Mouse (Mus musculus) brain, embryonic 14.5 days (tissue): ENCODE data around the gene Tmem43. TPM values are rescaled to one million over a fixed set of nuclear protein-coding genes. Genes with fewer than 3 reads are reported as not detected.

ENCODE experiments used
- DNase-seq: peaks from one replicate; pipeline ENCODE4 v3.0.0-alpha.2; 2011; ENCODE audit warnings: low read depth
- CTCF ChIP-seq: fragments of 200-500 bp; IDR thresholded peaks from 2 replicates; pipeline ENCODE4 v1.5.1; 2012; ENCODE audit warnings: inconsistent platforms, mild to moderate bottlenecking, moderate library complexity, borderline replicate concordance; ENCODE audit not compliant: insufficient read depth, insufficient read length; ENCODE audit errors: extremely low read depth
- POLR2A ChIP-seq: fragments of 200-500 bp; IDR thresholded peaks from 2 replicates; pipeline ENCODE4 v1.6.1; 2012; ENCODE audit warnings: mild to moderate bottlenecking, inconsistent platforms, borderline replicate concordance; ENCODE audit not compliant: poor library complexity, insufficient read depth, insufficient read length, severe bottlenecking; ENCODE audit errors: extremely low read depth
- polyA plus RNA-seq: library from polyadenylated mRNA; depleted of rRNA; stranded (reverse); fragments of >200 nt; gene quantifications from 2 replicates; pipeline ENCODE4 v1.2.3, GENCODE M21; 2012

Gene Tmem43
- polyA plus RNA-seq, 1 experiment, result 52.6 TPM

DNA sequence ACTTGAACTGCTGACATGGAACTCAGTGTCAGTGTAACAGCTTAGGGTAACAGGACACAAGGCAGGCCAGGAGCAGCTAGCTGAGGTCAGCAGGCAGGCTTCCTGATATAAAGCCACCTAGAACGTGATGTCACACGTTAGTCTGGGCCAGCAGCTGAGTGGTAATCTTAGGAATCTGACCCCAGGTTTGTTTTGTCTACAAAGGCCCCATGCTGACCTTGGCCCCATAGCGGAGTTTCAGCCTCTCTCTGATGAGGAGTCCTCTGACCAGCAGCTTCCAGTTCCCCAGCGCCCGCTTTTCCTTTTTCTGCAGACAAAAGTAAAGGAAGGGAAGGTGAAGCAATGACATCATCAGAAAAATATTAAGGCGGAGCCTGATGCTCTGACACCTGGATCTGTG is 17.5 kb downstream of the Tmem43 start:
- DNase-seq, result no peak
- TF ChIP-seq POLR2A, result no peak
- no peak for TF ChIP-seq CTCF

DNA sequence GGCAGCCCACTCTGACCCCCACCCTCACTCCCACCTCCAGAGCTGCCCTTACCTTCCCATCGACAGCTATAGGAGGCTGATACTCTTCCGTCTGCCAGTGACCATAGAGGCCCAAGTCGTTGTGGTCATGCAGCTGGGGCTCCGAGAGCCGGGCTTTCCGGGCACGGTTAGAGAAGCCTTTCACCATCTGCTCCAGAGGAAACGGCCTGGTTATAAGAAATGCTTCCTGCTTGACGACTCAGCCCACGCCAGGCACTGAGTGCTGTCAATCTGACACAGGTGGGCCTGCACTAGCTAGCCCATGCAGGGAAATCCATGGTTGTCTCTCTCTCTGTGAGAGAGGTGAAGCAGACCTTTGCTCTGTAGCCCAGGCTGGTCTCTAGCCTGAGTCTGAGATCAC is 19.6 kb downstream of the Tmem43 start:
- TF ChIP-seq CTCF (no peak), POLR2A (no peak)
- DNase-seq, result no peak

DNA sequence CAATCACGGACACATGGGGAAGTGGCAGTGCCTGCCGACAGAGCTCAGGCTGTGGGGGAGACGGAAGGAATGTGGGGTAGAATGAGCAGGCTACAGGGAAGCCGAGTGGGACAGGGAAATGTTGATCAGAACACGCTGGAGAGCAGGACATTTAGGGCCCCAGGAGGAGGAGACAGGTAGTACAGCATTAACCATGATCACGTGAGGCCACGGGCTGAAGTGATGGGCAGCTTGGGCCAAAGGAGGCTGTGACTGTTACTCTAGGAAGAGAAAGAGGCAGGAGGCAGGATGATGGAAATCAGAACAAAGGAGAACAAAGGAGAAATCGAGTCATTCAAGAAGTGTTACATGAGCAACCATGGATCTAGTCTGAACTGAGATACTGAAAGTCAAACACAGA is 21.0 kb downstream of the Tmem43 start:
- DNase-seq, result no peak
- TF ChIP-seq POLR2A (no peak), CTCF (no peak)

DNA sequence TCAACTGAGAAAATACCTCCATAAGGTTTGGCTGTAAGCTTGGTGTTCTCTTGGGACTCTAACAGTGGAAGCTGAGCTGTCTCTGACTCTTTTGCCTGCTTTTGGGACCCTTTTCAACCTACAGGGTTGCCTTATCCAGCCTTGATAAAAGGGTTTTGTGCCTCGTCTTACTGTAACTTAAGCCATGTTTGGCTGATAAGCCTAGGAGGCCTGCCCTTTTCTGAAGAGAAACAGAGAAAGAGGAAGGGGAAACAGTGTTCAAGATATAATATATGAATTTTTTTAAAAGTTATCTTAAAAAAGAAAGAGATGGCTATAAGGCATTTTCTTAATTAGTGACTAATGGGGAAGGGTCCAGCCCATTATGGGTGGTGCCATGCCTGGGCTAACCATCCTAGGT is 29.8 kb downstream of the Tmem43 start:
- TF ChIP-seq CTCF, result no peak
- TF ChIP-seq POLR2A, result no peak
- DNase-seq, result no peak

DNA sequence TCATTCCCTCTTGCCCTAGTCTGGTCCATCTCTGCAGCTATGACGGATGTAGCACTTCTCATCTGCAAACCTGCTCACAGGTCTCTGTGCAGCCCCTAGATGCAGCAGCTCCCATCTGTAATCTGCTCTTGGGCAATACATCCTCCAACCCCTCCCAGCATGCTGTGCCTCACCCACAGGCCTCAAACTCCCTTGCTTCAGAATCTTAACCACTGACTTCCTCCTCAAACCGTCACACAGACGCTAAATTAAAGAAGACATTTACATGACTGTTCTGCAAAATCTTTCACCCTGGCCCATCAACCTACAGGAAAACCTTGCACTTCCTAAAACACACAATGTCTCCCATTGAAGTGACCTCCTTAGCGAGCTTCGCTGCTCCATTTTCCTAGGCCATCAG is 32.5 kb downstream of the Tmem43 start:
- DNase-seq, result no peak
- TF ChIP-seq CTCF, result no peak

DNA sequence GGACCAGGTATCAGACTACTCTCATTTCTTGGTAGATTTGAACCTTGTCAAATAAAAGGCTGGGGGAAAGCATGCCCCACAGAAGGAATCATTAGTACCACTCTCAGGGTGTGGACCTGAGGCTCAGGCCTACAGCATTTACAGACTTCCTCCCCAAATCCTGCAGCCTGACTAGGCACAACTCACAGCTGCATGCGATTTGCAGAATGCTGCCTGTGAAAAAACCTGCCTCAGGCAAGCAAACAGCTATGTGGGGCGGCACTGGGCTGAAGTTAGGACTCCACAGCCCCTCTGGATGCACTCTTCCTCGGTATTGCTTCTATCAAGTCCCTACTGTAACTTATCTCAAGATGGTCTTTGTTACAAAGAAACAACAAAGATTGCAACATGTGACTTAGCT is 34.5 kb downstream of the Tmem43 start:
- DNase-seq, result no peak
- TF ChIP-seq POLR2A (no peak), CTCF (no peak)

DNA sequence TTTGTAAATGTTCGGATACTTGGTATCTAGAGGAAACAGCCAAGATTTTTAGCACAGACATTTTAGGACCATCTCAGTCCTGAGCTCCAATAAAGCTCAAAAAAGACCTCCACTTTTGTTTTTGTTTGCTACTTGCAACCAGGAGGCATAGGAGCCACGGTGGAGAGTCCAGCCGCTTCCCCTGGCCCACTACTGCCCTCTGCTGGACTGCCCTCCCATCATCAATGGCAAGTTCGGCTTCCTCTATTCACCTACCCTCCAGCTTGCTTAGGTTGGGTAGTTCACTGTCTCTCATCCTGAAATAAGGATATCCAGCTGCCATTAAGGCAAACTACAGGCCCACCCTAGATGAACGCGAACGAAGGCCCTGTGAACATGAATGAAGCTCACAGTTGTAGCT is 35.8 kb downstream of the Tmem43 start:
- no peak for TF ChIP-seq POLR2A
- peak; percentile 89 for TF ChIP-seq CTCF

DNA sequence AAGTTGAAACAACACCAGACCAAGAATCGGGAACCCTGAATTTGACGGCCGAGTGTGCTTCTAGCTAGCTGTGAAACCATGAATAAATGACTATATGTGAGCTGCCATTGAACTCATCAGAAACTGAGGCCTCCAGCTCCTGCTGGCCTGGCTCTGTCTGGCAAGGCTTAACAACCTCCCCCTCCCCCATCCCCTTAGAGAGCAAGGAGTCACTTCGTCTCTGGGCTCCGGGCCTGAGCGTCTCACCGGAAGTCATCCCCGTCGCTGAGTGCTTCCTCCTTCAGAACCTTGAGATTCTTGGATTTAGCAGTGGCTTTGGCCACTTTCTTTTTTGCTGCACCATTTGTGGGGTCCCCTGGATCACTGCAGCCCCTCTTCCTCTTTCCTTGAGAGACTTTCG is 36.7 kb downstream of the Tmem43 start:
- TF ChIP-seq POLR2A (no peak), CTCF (no peak)
- DNase-seq, result no peak

More for the DNA sequence above, 35.8 kb downstream of the Tmem43 start:
- peak; percentile 64 for DNase-seq

DNA sequence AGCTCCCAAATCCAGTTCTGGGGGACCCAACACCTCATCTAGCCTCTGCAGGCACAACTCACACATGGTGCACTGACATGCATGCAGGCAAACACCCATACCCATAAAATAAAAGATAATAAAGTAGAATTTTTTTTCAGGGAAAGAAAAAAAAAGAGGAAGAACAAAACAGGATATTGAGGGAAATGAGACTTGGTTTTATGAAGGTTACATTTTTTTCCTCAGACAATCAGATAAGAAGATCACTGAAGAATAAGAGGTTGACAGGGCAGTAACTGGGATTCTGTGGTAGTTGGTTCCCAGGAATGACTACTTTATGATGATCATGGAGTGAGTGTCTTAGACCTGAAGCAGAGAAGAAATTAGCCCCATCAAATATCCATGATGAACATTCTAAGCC is 40.6 kb downstream of the Tmem43 start:
- DNase-seq, result no peak

DNA sequence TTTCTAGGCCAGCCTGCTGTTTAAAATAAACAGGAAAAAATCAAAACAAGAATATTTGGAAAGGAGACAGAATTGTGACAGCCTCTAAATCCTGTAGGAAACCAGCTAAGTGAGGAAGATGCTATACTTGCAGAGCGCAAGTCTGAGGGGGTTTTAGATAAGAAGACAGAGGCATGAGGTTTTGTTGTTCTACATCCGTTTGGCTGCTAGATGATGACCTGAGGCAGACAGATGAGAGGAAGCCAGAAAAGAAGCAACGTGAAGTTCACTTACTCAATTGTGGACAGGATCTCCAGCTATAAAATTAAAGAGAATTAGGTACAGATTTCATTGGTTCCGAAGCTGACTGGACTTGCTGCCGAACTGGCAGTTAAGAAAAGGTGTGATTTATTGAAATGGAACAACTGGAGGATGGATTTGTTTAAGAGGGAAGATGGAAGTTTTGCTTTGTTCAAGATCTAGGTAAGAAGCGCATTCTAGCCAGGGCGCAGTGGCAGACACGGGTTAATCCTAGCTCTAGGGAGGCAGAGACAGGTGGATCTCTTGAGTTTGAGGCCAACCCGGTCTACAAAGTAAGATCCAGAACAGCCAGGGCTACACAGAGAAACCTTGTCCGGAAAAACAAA is 41.3 kb downstream of the Tmem43 start:
- DNase-seq, result peak; percentile 5
- no peak for TF ChIP-seq POLR2A
- no peak for TF ChIP-seq CTCF

More for the DNA sequence above, 40.6 kb downstream of the Tmem43 start:
- TF ChIP-seq CTCF (no peak), POLR2A (no peak)

DNA sequence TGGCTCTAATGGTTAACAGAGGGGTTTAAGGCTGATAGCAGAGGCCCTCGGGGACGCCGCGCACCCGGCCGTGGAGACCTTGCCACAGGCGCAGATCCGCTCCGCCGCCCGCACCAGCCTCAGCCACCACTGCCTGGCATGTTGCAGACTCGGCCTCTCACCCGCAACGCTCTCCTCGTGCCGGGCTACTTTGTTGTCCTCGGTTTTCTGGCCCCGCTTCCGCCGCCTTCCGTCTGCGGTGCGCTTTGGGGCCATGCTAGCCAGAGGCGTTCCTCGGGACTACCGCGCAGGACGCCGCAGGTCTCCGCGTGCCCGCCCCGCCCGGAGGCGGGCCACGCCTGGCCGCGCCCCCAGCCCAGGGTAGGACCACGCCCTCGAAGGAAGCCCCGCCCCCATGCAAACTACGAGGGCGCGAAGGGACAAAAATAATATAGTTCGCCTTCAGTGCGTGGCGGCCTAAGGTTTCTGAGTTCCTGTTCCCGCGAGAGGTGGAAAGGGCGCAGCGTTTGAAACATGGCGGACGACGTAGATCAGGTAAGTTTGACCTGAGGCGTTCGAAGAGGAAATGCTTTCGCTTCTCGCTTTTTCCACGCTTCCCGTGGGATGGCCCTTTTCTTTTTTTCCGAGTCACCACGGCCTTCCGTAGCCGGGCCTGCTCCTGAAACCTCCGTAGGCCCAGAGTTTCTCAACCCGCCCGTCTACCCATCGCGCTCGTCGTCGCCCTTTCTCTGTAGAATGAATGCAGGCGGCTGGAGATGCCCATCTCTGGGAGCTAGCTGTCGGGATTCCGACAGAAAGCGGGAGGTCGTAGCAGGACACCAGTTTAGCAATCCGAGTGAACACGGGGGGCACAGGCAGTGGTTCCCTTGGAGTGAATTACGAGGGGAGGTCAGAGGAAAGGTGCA is 42.3 kb downstream of the Tmem43 start, which contains the start of the genes Xpc and Lsm3:
Gene Xpc (minus strand): TSS at position 344 of the 905 bp plus-strand sequence.
Gene Lsm3 (plus strand): TSS at position 384 of the 905 bp plus-strand sequence.
- DNase-seq, result peak; percentile 99
- TF ChIP-seq CTCF, result no peak
- peak; percentile 78 for TF ChIP-seq POLR2A

DNA sequence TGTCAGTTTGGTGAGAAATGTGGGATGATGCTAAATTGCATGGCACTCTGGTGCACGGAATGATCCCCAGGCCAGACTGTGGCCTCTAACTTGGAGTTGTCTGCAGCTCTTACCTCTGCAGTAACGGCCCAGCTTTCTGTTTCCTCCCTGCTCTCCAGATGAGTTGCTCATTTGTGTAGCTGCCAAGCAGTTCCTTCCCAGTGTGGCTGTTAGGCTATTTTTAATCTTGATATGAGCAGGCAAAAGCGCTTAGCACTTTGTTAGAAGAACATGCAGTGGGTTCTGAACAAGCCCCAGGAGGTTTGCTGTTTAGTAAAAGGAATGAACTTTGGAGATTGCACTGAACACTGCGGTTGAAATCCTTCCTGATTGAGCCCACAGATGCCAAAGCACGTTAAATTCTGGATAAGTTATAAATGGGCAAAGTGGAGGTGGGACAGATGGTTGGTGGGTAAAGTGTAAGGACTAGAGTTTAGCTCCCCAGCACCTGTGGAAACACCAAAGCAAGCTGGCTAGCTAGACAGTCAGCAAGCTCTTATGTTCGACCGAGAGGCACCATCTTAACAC is 45.0 kb downstream of the Tmem43 start:
- TF ChIP-seq POLR2A (no peak), CTCF (no peak)
- no peak for DNase-seq

DNA sequence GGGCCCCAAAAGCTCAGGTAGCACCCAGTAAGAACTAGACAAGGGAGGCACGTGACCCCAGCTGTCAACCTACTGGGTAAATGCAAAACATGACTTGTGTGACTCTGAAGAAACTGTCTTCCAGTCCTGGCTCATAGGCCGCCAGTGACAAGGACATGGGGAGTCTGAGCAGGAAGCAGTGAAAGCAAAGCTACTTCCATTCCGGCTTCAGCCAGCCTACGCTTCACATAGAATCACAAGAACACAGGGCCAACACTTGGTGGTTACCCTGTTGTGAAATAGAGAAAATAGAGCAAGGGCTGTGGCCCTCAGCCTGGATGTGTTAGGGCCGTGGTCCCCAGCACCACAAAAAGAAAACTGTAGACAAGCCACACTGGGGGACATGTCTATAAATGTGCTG is 49.3 kb downstream of the Tmem43 start:
- DNase-seq, result no peak
- TF ChIP-seq CTCF, result no peak
